Mouse (Mus musculus): Measurements from ENCODE around the gene Cmah.
"Not testable (repeated sequence)": the region's sequence is repeated elsewhere in the genome, so short reads cannot be mapped to it uniquely, and the experiment has no call there.

DNA sequence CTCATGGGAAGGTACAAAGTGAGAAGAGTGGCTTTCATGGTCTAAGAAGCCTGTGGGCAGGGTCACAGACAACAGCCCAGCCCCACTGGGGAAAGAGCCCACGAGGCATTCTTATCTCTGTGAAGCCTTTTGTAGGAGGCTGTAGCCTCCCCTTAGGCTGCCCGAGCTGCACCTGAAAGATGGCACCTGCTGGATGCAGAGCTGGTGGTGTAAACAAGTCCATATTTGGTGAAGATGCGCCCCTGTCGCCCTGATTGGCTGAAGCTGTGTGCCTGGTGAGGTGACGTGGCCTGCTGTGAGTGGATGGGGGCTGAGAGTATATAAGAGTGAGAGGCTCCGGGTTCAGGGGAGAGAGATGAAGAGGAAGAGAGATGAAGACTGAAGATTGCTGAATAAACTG, 47.4 kb downstream of the Cmah start:
- not testable (repeated sequence) for TF ChIP-seq CTCF (conservative IDR thresholded peaks at IDR 0.05; ENCODE audit: low read length); POU5F1 (IDR thresholded peaks at IDR 0.05; ENCODE audit: borderline replicate concordance, low read length); NANOG (IDR thresholded peaks at IDR 0.05; ENCODE audit: borderline replicate concordance, low read length)

All from E14TG2a.4 (cell line).